Mouse (Mus musculus): Measurements from ENCODE around the gene Zmiz2.

DNA sequence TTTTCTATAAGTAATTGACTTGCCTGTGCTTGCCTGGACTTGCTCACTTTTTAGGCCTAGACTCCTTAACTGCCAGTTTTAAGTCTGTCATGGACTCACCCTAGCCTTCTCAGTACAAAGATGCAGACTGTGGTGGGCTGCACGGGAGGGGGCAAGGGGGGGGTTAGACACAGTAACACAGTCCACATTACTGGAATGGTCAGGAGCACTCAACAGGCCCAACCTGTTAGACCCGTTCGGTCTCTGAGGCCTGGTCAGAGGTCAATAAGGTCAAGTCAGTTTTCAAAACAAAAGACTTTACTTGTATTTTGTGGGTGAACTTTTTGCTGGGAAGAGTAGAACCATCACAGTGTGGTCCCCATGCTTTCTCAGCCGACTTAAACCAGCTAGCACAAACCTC, 21.7 kb upstream of the Zmiz2 start:
- TF ChIP-seq POLR2A (IDR thresholded peaks at IDR 0.05; ENCODE audit: low read depth, low read length) (no peak), CTCF (IDR thresholded peaks at IDR 0.05; ENCODE audit: borderline replicate concordance, insufficient read depth, low read length) (no peak)

Data from embryonic fibroblast, embryonic 13.5 days (primary cell).